Mouse (Mus musculus) embryonic fibroblast, embryonic 13.5 days (primary cell): ENCODE measurements around the gene Larp6.

Experiments
- CTCF ChIP-seq: IDR thresholded peaks from 2 replicates; pipeline ENCODE4 v1.5.1; 2011; ENCODE audit warnings: mild to moderate bottlenecking, control low read depth, low read length, moderate library complexity, borderline replicate concordance; ENCODE audit not compliant: insufficient read depth
- POLR2A ChIP-seq: IDR thresholded peaks from 2 replicates; pipeline ENCODE4 v1.6.1; 2011; ENCODE audit warnings: low read depth, mild to moderate bottlenecking, control low read depth, low read length, moderate library complexity

DNA sequence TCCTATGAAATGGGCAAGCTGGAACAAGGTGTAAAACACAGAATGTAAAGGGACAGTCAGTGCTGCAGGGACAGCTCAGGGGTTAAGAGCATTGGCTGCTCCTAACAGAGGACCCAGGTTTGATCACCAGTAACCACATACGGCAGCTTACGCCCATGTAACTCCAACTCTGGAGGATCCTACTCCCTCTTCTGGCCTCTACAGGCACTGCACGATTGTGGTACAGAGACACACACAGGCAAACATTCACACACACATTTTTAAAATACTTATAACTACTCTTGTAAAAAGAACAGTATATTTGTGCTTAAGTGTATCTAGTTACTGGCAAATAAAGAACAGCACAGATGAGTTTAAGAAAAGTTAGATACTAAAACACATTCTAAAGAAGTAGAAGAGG is 31.8 kb upstream of the Larp6 start:
- TF ChIP-seq CTCF (no peak), POLR2A (no peak)
